Mouse (Mus musculus): Measurements from ENCODE around the gene Hdx. TPM values are rescaled to one million over a fixed set of nuclear protein-coding genes. Genes with fewer than 3 reads are reported as not detected.

Hdx gene
- polyA plus RNA-seq, 1 experiment from 2014 or later: 1.5 TPM

Other genes with a start within 250 kb of the Hdx start
- 50.5 and 52.8 TPM in 2 replicates for gene Rps6ka6, start 159.1 kb downstream of the Hdx start, polyA plus RNA-seq (2016; fragmentation: Nextera tagmentation; extraction: Ambion mirVana)
- 0.54 TPM in 1 of 2 replicates, not detected in the other for gene Gm45194, start 194.3 kb upstream of the Hdx start, polyA plus RNA-seq (2016; fragmentation: Nextera tagmentation; extraction: Ambion mirVana)

Data from limb, embryonic 12.5 days (tissue).